Mouse (Mus musculus) MEL (cell line): Measurements from ENCODE around the gene Aadacl2. TPM values are rescaled to one million over a fixed set of nuclear protein-coding genes. Genes with fewer than 3 reads are reported as not detected.

Experiments used
- DNase-seq: peaks from one replicate; pipeline ENCODE4 v3.0.0; 2011; ENCODE audit warnings: low read depth, low spot score
- H3K27ac ChIP-seq: 2 replicates; pipeline ENCODE4 v1.5.1; 2012; ENCODE audit warnings: low read depth, mild to moderate bottlenecking, control low read depth, low read length, moderate library complexity; ENCODE audit not compliant: control insufficient read depth
- H3K27me3 ChIP-seq, 2 experiments: fragments of 150-350 bp in 1 of 2; sonication (generic) in 1 of 2; 2 replicates each; pipeline ENCODE4 v1.6.1; 2012; ENCODE audit warnings: low read length in 2 of 2, mild to moderate bottlenecking in 2 of 2, improper control_type of control experiment in 1 of 2, moderate library complexity in 1 of 2; ENCODE audit not compliant: insufficient read depth in 2 of 2, control insufficient read depth in 1 of 2
- H3K36me3 ChIP-seq, 2 experiments: 2 replicates each; pipeline ENCODE4 v1.6.1; 2012 to 2014; ENCODE audit warnings: low read length in 2 of 2, improper control_type of control experiment in 1 of 2, inconsistent platforms in 1 of 2, mild to moderate bottlenecking in 1 of 2; ENCODE audit not compliant: insufficient read depth in 2 of 2, control insufficient read depth in 1 of 2
- H3K4me1 ChIP-seq, 2 experiments: fragments of 150-350 bp in 1 of 2; sonication (generic) in 1 of 2; 2 replicates each; pipeline ENCODE4 v1.6.1; 2012; ENCODE audit warnings: low read length in 2 of 2, improper control_type of control experiment in 1 of 2, mild to moderate bottlenecking in 1 of 2; ENCODE audit not compliant: insufficient read depth in 2 of 2, control insufficient read depth in 1 of 2
- H3K4me3 ChIP-seq, 2 experiments: fragments of 150-350 bp in 1 of 2; sonication (generic) in 1 of 2; 2 replicates each; pipeline ENCODE4 v1.5.1; 2012; ENCODE audit warnings: low read depth in 2 of 2, low read length in 2 of 2, mild to moderate bottlenecking in 2 of 2, moderate library complexity in 2 of 2, control low read depth in 1 of 2, improper control_type of control experiment in 1 of 2; ENCODE audit not compliant: control insufficient read depth in 1 of 2, insufficient read depth in 1 of 2
- H3K79me2 ChIP-seq: 2 replicates; pipeline ENCODE4 v1.6.1; 2012; ENCODE audit warnings: mild to moderate bottlenecking, low read length, moderate library complexity; ENCODE audit not compliant: control insufficient read depth, poor library complexity, insufficient read depth
- H3K9ac ChIP-seq: 2 replicates; pipeline ENCODE4 v1.6.1; 2012; ENCODE audit warnings: low read depth, mild to moderate bottlenecking, control low read depth, low read length, moderate library complexity; ENCODE audit not compliant: control insufficient read depth, poor library complexity, severe bottlenecking
- H3K9me3 ChIP-seq: fragments of 150-350 bp; sonication (generic); replicated peaks from 2 replicates; pipeline ENCODE4 v1.6.1; 2012; ENCODE audit warnings: mild to moderate bottlenecking, low read length, improper control_type of control experiment, moderate library complexity; ENCODE audit not compliant: insufficient read depth
- BHLHE40 ChIP-seq: IDR thresholded peaks from 2 replicates; pipeline ENCODE4 v1.6.1; 2012; ENCODE audit warnings: low read depth, mild to moderate bottlenecking, inconsistent platforms, low read length, improper control_type of control experiment, borderline replicate concordance
- CTCF ChIP-seq, 3 experiments: IDR thresholded peaks in 2 of 3; conservative IDR thresholded peaks in 1 of 3; 2 replicates each; pipeline ENCODE4 v1.5.1; 2011 to 2012; ENCODE audit warnings: low read length in 3 of 3, low read depth in 2 of 3, mild to moderate bottlenecking in 2 of 3, improper control_type of control experiment in 1 of 3, inconsistent platforms in 1 of 3, mixed read lengths in 1 of 3, moderate library complexity in 1 of 3; ENCODE audit not compliant: control insufficient read depth in 1 of 3, insufficient read depth in 1 of 3, poor library complexity in 1 of 3, severe bottlenecking in 1 of 3
- E2F4 ChIP-seq: IDR thresholded peaks from 2 replicates; pipeline ENCODE4 v1.6.1; 2011; ENCODE audit warnings: low read depth, low read length, improper control_type of control experiment, borderline replicate concordance
- ELF1 ChIP-seq: IDR thresholded peaks from 2 replicates; pipeline ENCODE4 v1.6.1; 2014; ENCODE audit warnings: low read depth, mild to moderate bottlenecking, inconsistent platforms, low read length, improper control_type of control experiment, moderate library complexity
- EP300 ChIP-seq, 2 experiments: IDR thresholded peaks; 2 replicates each; pipeline ENCODE4 v1.6.1; 2011; ENCODE audit warnings: improper control_type of control experiment in 2 of 2, low read length in 2 of 2, low read depth in 1 of 2, mild to moderate bottlenecking in 1 of 2
- ETS1 ChIP-seq: IDR thresholded peaks from 2 replicates; pipeline ENCODE4 v1.6.1; 2012; ENCODE audit warnings: low read depth, mild to moderate bottlenecking, inconsistent platforms, low read length, improper control_type of control experiment, moderate library complexity
- HCFC1 ChIP-seq: IDR thresholded peaks from 2 replicates; pipeline ENCODE4 v1.6.1; 2012; ENCODE audit warnings: low read depth, mild to moderate bottlenecking, inconsistent platforms, low read length, improper control_type of control experiment, moderate library complexity
- JUND ChIP-seq: IDR thresholded peaks from 2 replicates; pipeline ENCODE4 v1.6.1; 2011; ENCODE audit warnings: low read depth, mild to moderate bottlenecking, improper control_type of control experiment, low read length
- KAT2A ChIP-seq: conservative IDR thresholded peaks from 2 replicates; pipeline ENCODE4 v1.6.1; 2012; ENCODE audit warnings: low read depth, low read length, improper control_type of control experiment, inconsistent platforms
- MAFK ChIP-seq: IDR thresholded peaks from 2 replicates; pipeline ENCODE4 v1.6.1; 2011; ENCODE audit warnings: low read depth, mild to moderate bottlenecking, low read length, improper control_type of control experiment, borderline replicate concordance
- MAX ChIP-seq: IDR thresholded peaks from 2 replicates; pipeline ENCODE4 v1.6.1; 2011; ENCODE audit warnings: low read length, improper control_type of control experiment
- MYB ChIP-seq: IDR thresholded peaks from 2 replicates; pipeline ENCODE4 v1.6.1; 2011; ENCODE audit warnings: mild to moderate bottlenecking, low read depth, low read length, improper control_type of control experiment
- NRF1 ChIP-seq: IDR thresholded peaks from 2 replicates; pipeline ENCODE4 v1.6.1; 2014; ENCODE audit warnings: low read depth, mild to moderate bottlenecking, inconsistent platforms, low read length, improper control_type of control experiment, moderate library complexity; ENCODE audit not compliant: poor library complexity, insufficient read depth, severe bottlenecking
- POLR2AphosphoS5 ChIP-seq: IDR thresholded peaks from 2 replicates; pipeline ENCODE4 v1.6.1; 2012; ENCODE audit warnings: low read depth, borderline replicate concordance, mild to moderate bottlenecking, inconsistent platforms, low read length, moderate library complexity, mixed read lengths
- RCOR1 ChIP-seq: IDR thresholded peaks from 2 replicates; pipeline ENCODE4 v1.6.1; 2012; ENCODE audit warnings: low read depth, mild to moderate bottlenecking, inconsistent platforms, low read length, improper control_type of control experiment
- SMC3 ChIP-seq: IDR thresholded peaks from 2 replicates; pipeline ENCODE4 v1.6.1; 2011; ENCODE audit warnings: low read depth, low read length, improper control_type of control experiment
- TAL1 ChIP-seq: IDR thresholded peaks from 2 replicates; pipeline ENCODE4 v1.6.1; 2012; ENCODE audit warnings: mild to moderate bottlenecking, inconsistent platforms, low read length, moderate library complexity, mixed read lengths
- ZC3H11A ChIP-seq: IDR thresholded peaks from 2 replicates; pipeline ENCODE4 v1.6.1; 2012; ENCODE audit warnings: low read depth, mild to moderate bottlenecking, inconsistent platforms, low read length, improper control_type of control experiment
- ZKSCAN1 ChIP-seq: IDR thresholded peaks from 2 replicates; pipeline ENCODE4 v1.6.1; 2012; ENCODE audit warnings: low read depth, mild to moderate bottlenecking, inconsistent platforms, low read length, improper control_type of control experiment, moderate library complexity
- ZMIZ1 ChIP-seq: IDR thresholded peaks from 2 replicates; pipeline ENCODE4 v1.6.1; 2012; ENCODE audit warnings: low read depth, mild to moderate bottlenecking, inconsistent platforms, low read length, improper control_type of control experiment, moderate library complexity
- ZNF384 ChIP-seq: IDR thresholded peaks from 2 replicates; pipeline ENCODE4 v1.6.1; 2012; ENCODE audit warnings: low read depth, mild to moderate bottlenecking, inconsistent platforms, low read length, improper control_type of control experiment
- polyA plus RNA-seq, 2 experiments: library from polyadenylated mRNA; stranded (reverse) in 1 of 2; unstranded in 1 of 2; fragments of >175 nt in 1 of 2; fragments of >200 nt in 1 of 2; gene quantifications; 2 replicates each; pipeline versions ENCODE4 v1.2.1 to v1.2.4; 2012; ENCODE audit warnings: low replicate concordance in 2 of 2, low read depth in 1 of 2; ENCODE audit not compliant: insufficient read length in 2 of 2, insufficient read depth in 1 of 2, missing spikeins in 1 of 2
- total RNA-seq: library from RNA; depleted of rRNA; stranded (reverse); fragments of 300-350 nt; gene quantifications from 2 replicates; pipeline ENCODE4 v1.2.3, GENCODE M21; 2012

The Aadacl2 gene
- total and polyA plus RNA-seq, 3 experiments = not detected

DNA sequence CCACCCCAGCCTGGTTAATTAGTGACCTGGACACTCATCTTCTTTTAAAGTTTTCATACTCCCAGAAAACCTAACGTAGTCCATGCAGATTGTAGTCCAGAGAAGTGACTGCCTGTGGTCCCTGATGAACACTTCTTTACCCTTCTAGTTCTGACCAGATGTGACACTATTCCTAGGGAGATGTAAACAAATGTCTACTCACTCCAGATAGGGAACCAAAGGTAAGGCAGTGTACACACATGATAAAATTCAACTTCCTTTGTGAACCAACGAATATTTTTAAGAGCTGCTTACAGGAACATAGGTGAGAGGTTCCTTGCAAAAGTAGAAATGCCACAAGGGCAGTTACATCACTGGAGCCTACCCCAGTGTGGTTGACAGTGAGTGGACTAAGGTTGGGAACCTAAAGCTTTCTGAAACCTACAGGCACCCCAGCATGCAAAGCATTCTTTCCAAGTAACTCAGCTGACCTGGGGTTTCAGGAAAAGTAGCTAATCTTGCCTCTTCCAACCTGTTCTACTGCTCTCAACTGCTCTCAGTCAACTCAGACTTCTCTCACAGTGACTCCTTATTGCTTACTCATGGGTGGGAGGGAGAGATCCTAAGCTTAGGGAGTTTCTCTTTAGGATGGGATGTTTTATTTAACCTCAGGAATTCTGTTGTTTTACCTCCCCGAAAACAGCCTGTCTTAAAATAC, 46.8 kb downstream of the Aadacl2 start:
- Histone ChIP-seq H3K36me3 (peaks cover 0 to 6% of the 10 kb centered on the region in 2 experiments; a peak in 2 of 4 replicates), H3K9me3 (no peaks in the 10 kb centered on the region), H3K4me1 (peaks cover 0 to 5% of the 10 kb centered on the region in 2 experiments; a peak in 2 of 4 replicates), H3K9ac (no peak overlapping the region), H3K27ac (no peak overlapping the region), H3K27me3 (no peaks in the 10 kb centered on the region; a peak in 2 of 4 replicates), H3K79me2 (no peaks in the 10 kb centered on the region), H3K4me3 (no peak overlapping the region)
- peak; percentile 11 for DNase-seq
- TF ChIP-seq ZKSCAN1 = no peak
- TF ChIP-seq SMC3 = no peak
- TF ChIP-seq MYB = no peak
- peak; percentile 43 to 58; a peak in 3 of 4 replicates for TF ChIP-seq EP300 (IDR thresholded peaks at IDR 0.05; ENCODE audit: low read depth in 1 of 2, low read length in 2 of 2)

DNA sequence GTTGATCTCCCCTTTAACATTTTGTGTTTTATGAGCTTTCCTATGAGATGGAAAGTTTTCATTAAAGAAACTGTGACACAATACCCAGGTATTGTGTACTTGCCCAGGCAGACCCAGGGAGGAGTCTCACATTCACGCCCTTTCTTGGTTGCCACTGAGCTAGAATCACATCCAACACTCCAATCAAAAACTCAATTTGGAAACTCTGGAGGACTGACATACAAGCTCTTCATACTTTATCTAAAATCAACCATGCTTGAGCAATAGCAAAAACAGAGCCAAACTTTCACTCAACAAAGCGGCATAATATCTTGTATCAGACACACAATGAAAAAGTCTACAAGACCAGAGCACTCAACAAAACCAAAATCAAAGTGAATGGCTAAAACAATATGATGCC, 47.4 kb downstream of the Aadacl2 start:
- H3K4me3 ChIP-seq = no peak overlapping the region
- DNase-seq = no peak
- H3K36me3 ChIP-seq = peaks cover 0 to 6% of the 10 kb centered on the region in 2 experiments; a peak in 2 of 4 replicates
- H3K79me2 ChIP-seq = no peaks in the 10 kb centered on the region
- no peaks in the 10 kb centered on the region for H3K9me3 ChIP-seq
- H3K27ac ChIP-seq = no peak overlapping the region
- no peak overlapping the region for H3K9ac ChIP-seq
- H3K4me1 ChIP-seq = peaks cover 0 to 5% of the 10 kb centered on the region in 2 experiments; a peak in 2 of 4 replicates
- TF ChIP-seq BHLHE40 (no peak), KAT2A (no peak), ZNF384 (no peak), MAFK (no peak), ZC3H11A (no peak), HCFC1 (no peak), RCOR1 (no peak), JUND (no peak), ELF1 (no peak), POLR2AphosphoS5 (no peak), MYB (no peak), TAL1 (no peak), CTCF (IDR thresholded peaks at IDR 0.05 in 2 of 3, conservative IDR thresholded peaks at IDR 0.05 in 1 of 3; ENCODE audit: control insufficient read depth in 1 of 3, insufficient read depth in 1 of 3, low read depth in 2 of 3, low read length in 3 of 3, poor library complexity in 1 of 3, severe bottlenecking in 1 of 3) (no peak), E2F4 (no peak), ZMIZ1 (no peak), MAX (no peak), NRF1 (no peak), ETS1 (no peak), SMC3 (no peak)
- H3K27me3 ChIP-seq = no peaks in the 10 kb centered on the region; a peak in 2 of 4 replicates
